In the genomic region with DNA sequence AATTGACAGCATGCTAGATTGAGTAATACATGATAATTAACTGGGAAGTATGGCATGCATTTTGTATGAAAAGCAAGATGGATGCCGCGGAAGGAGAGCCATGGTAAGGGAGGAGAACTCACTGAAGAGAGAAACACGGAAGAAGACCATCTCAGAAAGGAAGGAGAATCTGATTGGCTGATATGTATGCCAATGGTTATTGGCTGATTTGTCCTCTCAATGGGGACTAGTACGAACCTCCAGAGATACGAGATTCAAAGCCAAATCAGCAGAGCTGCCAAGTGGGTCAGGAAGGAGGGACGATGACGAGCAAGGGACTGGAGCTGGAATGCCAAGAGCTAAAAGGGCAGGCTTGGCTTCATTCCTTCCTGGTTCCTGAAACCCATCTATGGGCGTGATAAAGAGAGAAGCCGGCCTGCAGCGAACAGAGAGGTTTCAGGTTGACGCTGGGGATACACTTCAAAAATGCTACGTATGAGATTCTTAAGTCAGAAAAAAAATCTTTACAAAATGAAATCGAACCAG, we compare ENCODE assay signal across 17 mouse cellular contexts. TPM values are rescaled to one million over a fixed set of nuclear protein-coding genes. Genes with fewer than 3 reads are reported as not detected.
DNase-seq lines count a peak whose midpoint lies in the region; ATAC-seq lines count a peak whose summit lies in the region.
"Had no signal": no experiment of that assay in that cellular context is flagged by ENCODE, and none has a peak within 500 bp of the region (broad histone marks: within the 10 kb centered on the region; RNA-seq: fewer than 3 reads in every experiment).

No protein-coding gene starts in this region.

- no peak overlapping the region for H3K27ac ChIP-seq in midbrain, embryonic 10.5 days (replicated peaks)
- H3K27ac ChIP-seq in midbrain, embryonic 13.5 days, result no peak overlapping the region
- H3K27ac ChIP-seq: kidney, embryonic 15.5 days; liver, embryonic 14.5 days; neural tube, embryonic 15.5 days had no signal

- H3K27me3 ChIP-seq in midbrain, embryonic 10.5 days (ENCODE audit: low read depth, poor library complexity, severe bottlenecking), result no peaks in the 10 kb centered on the region
- no peaks in the 10 kb centered on the region for H3K27me3 ChIP-seq in midbrain, embryonic 13.5 days
- H3K27me3 ChIP-seq: kidney, embryonic 15.5 days; megakaryocyte, embryonic 14.5 days; neural tube, embryonic 15.5 days had no signal

- 90% methylated on average over 13 of the region's 13 CpGs for WGBS in midbrain, embryonic 10.5 days
- WGBS in midbrain, embryonic 13.5 days, result 87% methylated on average over 13 of the region's 13 CpGs

- no peak overlapping the region for H3K9ac ChIP-seq in midbrain, embryonic 13.5 days (replicated peaks)
- H3K9ac ChIP-seq: kidney, embryonic 15.5 days; liver, embryonic 14.5 days; neural tube, embryonic 15.5 days had no signal

- H3K4me2 ChIP-seq in midbrain, embryonic 13.5 days (replicated peaks), result no peak overlapping the region
- H3K4me2 ChIP-seq: kidney, embryonic 15.5 days; neural tube, embryonic 15.5 days had no signal

- H3K36me3 ChIP-seq in midbrain, embryonic 10.5 days, result no peaks in the 10 kb centered on the region
- H3K36me3 ChIP-seq in midbrain, embryonic 13.5 days, result no peaks in the 10 kb centered on the region
- H3K36me3 ChIP-seq: kidney, embryonic 15.5 days; neural tube, embryonic 15.5 days had no signal

- no peak overlapping the region for H3K4me3 ChIP-seq in midbrain, embryonic 10.5 days
- no peak overlapping the region for H3K4me3 ChIP-seq in midbrain, embryonic 13.5 days (replicated peaks)
- H3K4me3 ChIP-seq: kidney, embryonic 15.5 days; megakaryocyte, embryonic 14.5 days; neural tube, embryonic 15.5 days had no signal

- no peak for ATAC-seq in midbrain, embryonic 13.5 days

- no peaks in the 10 kb centered on the region for H3K9me3 ChIP-seq in midbrain, embryonic 10.5 days (replicated peaks)
- no peaks in the 10 kb centered on the region for H3K9me3 ChIP-seq in midbrain, embryonic 13.5 days
- H3K9me3 ChIP-seq: kidney, embryonic 15.5 days; megakaryocyte, embryonic 14.5 days; neural tube, embryonic 15.5 days had no signal

- H3K4me1 ChIP-seq in midbrain, embryonic 10.5 days, result no peaks in the 10 kb centered on the region
- no peaks in the 10 kb centered on the region for H3K4me1 ChIP-seq in midbrain, embryonic 13.5 days (replicated peaks)
- H3K4me1 ChIP-seq: kidney, embryonic 15.5 days; neural tube, embryonic 15.5 days had no signal

- peak; percentile 9 for DNase-seq in cerebellum, adult 11 months
- no peak for DNase-seq in cerebellum, postnatal 4 days (ENCODE audit: low spot score in 2 of 2)
- peak; percentile 24 to 35 for DNase-seq in right cerebral cortex, postnatal 10 days (ENCODE audit: low spot score in 2 of 2)
- DNase-seq in right cerebral cortex, postnatal 14 days, result no peak
- peak; percentile 37 to 67 for DNase-seq in lung, adult 18-20 months
- DNase-seq in MN1 (ENCODE audit: low spot score), result no peak
- no peak for DNase-seq in midbrain, embryonic 10.5 days (ENCODE audit: low spot score)
- DNase-seq: retina, postnatal 1 day; spleen, adult 18-20 months; thymus, postnatal 25 days had no signal

RNA-seq across cellular contexts. Expression of gene Pigc, which starts 43.6 kb away (rescaled TPM):
- polyA plus RNA-seq in midbrain, embryonic 10.5 days (2016; fragmentation: Nextera tagmentation; extraction: Ambion mirVana), result 24.2 and 29.5 TPM in 2 replicates
- 36.4 and 39.1 TPM in 2 replicates for polyA plus RNA-seq in midbrain, embryonic 13.5 days (2015; fragmentation: Nextera tagmentation; extraction: Ambion mirVana)

RNA-seq across cellular contexts. Expression of gene Suco, which starts 48.9 kb away (rescaled TPM):
- polyA plus RNA-seq in midbrain, embryonic 10.5 days (2016; fragmentation: Nextera tagmentation; extraction: Ambion mirVana), result 19.0 and 20.8 TPM in 2 replicates
- polyA plus RNA-seq in midbrain, embryonic 13.5 days (2015; fragmentation: Nextera tagmentation; extraction: Ambion mirVana), result 23.5 and 27.2 TPM in 2 replicates

RNA-seq across cellular contexts. Expression of gene 4930558K02Rik, which starts 54.1 kb away (rescaled TPM):
- polyA plus RNA-seq in midbrain, embryonic 10.5 days (2016; fragmentation: Nextera tagmentation; extraction: Ambion mirVana), result 0.14 TPM in 1 of 2 replicates, not detected in the other
- 0.21 TPM in 1 of 2 replicates, not detected in the other for polyA plus RNA-seq in midbrain, embryonic 13.5 days (2015; fragmentation: Nextera tagmentation; extraction: Ambion mirVana)
- polyA plus RNA-seq: brain, embryonic 14.5 days; kidney, embryonic 15.5 days; liver, embryonic 14.5 days; stomach, embryonic 16.5 days had no signal

Comparison
In these comparisons a context has a peak if more than half of its experiments do, and no peak if none do; other contexts are left out.
1. DNase-seq: peak in cerebellum, adult 11 months (single experiment), right cerebral cortex, postnatal 10 days (2 of 2) and lung, adult 18-20 months (2 of 2); none in cerebellum, postnatal 4 days (0 of 2), right cerebral cortex, postnatal 14 days (single experiment), MN1 (single experiment) and midbrain, embryonic 10.5 days (single experiment).